Mouse (Mus musculus) central nervous system, embryonic 11.5 days (tissue): ENCODE measurements around the gene Steap2. TPM values are rescaled to one million over a fixed set of nuclear protein-coding genes. Genes with fewer than 3 reads are reported as not detected.

Experiments used
- polyA plus RNA-seq: library from polyadenylated mRNA; depleted of rRNA; stranded (reverse); fragments of >200 nt; gene quantifications from 2 replicates; pipeline ENCODE4 v1.2.3, GENCODE M21; 2012; rRNA removed

Steap2 gene
- polyA plus RNA-seq, result 1.8 and 3.9 TPM in 2 replicates

DNA sequence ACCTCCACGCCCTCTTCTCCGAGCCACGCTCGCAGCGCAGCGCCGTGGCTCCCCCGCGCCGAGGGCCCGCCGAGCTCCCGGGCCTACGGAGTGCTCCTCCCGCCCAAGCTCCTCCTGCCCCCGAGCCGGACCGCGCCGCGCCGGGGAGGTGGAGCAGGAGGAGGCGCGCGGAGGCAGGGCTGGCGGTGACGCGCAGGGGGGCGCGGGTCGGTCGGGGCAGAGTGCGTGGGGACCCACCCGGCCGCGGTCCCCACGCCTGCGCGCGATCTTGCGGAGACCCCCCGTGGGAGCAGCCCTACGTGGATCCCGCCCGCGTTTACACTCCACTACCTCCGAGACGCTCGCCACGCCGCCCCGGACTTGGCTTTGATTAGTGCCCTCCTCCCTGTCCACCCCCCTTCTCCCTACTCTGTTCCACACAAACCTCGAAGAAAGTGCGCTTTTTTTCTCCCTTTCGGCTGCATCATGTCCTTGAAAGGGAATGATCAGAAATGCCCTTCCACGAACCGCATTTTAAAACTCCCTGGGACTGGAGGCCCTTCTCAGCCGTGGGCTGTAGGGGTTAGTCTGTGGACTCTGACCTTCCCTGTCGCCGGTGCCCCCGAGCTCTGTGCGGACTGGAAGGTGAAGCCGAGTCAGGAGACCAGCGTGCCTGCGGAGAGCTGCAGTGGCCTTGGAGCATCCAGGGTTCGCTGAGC lies at the start of gene Steap2:
Steap2 (minus strand) TSS at position 623 of the 698 bp plus-strand sequence.

DNA sequence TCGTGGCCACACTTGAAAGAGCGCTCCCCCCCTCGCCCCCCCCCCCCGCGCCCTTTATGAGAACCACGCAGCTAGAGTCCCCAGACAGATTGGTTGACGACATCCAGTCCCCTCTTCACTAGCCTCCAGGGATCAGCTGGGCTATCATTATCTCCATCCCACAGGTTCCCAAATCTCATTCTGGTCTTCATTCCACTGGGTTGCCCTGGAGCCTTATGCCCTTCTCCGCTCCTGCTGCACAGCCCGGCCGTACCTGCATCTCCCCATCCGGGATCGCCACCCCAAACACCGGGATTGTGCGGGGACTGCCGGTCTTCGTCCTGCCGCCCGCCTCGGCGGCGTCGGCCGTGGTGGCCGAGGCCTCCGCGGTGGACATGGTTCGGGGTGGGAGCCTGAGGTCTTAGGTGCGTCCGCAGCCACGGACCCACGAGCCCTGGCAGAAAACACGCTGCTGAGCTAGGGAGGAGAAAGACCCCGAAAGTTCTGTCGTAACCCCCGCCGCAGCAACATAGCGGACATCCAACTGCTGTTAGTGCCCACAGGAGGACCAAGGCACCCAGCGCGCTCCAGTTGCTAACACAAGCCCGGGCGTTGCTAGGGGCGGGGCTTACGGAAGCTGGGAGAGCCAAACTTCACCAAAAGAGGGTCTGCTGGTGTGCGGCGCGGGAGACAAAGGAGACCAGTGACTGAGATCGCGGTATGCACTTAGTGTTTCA lies 30.6 kb downstream of the Steap2 start, which contains the start of gene Cfap69:
Cfap69 (minus strand) TSS at position 585 of the 716 bp plus-strand sequence.

Other genes with a start within 250 kb of the Steap2 start
- not detected in 2 replicates for gene 1700015F17Rik, start 215.4 kb downstream of the Steap2 start, polyA plus RNA-seq
- gene Cldn12, start 179.6 kb downstream of the Steap2 start, polyA plus RNA-seq, result 26.0 and 28.4 TPM in 2 replicates
- 31.2 and 32.0 TPM in 2 replicates for gene Gtpbp10, start 135.0 kb downstream of the Steap2 start, polyA plus RNA-seq
- 1.6 and 2.5 TPM in 2 replicates for gene Gm8773, start 120.8 kb downstream of the Steap2 start, polyA plus RNA-seq
- 5.7 and 8.8 TPM in 2 replicates for gene Cfap69, start 30.3 kb downstream of the Steap2 start, polyA plus RNA-seq
- gene Steap1, start 54.7 kb upstream of the Steap2 start, polyA plus RNA-seq, result 2.0 and 2.8 TPM in 2 replicates